Mouse (Mus musculus): Measurements from ENCODE around the gene Lamb3. TPM values are rescaled to one million over a fixed set of nuclear protein-coding genes. Genes with fewer than 3 reads are reported as not detected.
A peak's percentile ranks its signal among the peaks of the same experiment; 100 is the strongest.
"Not testable (repeated sequence)": the region's sequence is repeated elsewhere in the genome, so short reads cannot be mapped to it uniquely, and the experiment has no call there.

Lamb3 gene
- total RNA-seq, 2 experiments from 2014 or later = 2.2 to 2.5 TPM

DNA sequence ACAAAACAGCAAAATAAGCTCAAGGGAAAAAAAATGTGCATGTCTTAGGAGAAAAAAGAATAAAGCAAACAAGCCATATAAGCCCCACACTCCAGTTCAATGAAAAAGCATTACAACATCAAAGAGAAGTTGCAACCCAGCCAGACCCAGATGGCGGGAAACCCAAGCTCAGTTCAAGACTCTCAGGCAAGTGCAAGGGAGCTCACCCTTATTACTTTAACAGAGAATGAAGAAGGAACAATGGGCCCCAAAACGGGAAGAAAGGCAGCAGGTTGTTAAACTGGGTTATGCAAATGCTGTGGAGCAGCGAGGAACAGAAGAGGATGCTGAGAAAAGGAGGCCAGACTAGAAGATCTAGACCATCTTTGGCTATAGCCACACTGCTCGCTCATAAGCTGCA lies 35.4 kb downstream of the Lamb3 start:
- ATAC-seq (ENCODE audit: poor library complexity, severe bottlenecking) = peak; percentile 74

DNA sequence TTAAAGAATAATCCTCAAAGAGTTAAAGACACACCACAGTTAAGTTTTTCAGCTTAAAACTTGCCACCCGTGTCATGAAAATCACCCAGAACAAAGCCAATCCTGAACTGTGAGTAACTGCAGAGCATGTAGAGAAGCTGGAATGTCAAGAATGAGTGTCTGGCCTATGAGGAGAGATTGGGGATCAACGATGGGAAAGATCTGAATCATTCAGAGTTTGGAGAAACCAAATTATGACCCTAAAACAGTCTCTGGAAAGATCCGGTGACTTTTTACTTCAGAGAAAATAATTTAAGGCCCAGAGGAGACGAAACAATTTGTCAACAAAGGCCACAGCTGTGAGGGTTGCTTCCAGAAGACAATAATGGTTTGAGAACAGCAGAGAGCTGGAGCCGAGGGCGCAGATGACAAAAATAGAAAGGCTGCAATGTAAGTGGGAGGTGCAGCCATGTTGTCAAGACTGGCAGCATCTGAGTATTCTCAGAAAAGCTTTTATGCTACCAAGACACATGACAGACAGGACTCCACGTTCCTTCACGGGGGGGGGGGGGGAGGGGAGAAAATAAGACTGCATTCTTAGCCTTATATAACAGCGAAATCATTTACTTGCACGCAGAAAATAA lies 36.2 kb downstream of the Lamb3 start:
- no peak for ATAC-seq (ENCODE audit: poor library complexity, severe bottlenecking)

DNA sequence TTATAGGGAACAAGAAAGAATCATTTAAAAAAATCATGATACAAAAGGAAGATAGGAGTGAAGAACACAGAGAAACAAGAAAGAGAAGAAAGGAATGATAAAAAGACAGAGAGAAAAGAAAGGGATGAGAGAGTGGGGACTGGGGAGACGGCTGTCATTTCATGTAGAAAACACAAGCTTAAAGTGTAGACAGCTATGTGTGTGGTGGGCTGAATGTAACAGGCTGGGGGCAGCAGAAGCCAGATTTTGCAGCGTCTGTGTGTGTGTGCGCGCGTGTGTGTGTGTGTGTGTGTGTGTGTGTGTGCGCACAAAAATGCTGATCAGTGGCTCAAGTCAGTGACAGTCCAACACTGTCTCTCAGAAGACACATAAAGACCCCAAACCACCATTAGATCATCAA lies 36.7 kb downstream of the Lamb3 start:
- ATAC-seq (ENCODE audit: poor library complexity, severe bottlenecking) = no peak

DNA sequence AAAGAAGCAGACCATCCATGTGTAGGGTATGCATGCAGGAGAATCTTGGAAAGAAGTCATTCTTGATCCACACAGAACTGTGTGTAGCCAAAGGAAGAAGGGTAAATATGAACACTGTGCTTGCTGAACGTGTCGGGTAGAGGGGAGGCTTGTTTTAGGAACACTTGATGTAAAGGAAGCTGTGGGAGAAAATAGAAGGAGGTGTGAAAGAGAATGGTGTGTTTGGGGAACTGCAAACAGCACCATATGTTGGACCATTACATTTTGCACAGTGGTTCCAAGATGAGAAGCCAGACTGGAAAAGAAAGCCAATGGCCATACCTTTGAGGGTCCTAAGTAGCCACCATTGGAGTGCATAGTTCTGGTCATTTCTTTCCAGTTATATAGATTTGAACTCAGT lies 42.5 kb downstream of the Lamb3 start:
- ATAC-seq (ENCODE audit: poor library complexity, severe bottlenecking) = no peak

DNA sequence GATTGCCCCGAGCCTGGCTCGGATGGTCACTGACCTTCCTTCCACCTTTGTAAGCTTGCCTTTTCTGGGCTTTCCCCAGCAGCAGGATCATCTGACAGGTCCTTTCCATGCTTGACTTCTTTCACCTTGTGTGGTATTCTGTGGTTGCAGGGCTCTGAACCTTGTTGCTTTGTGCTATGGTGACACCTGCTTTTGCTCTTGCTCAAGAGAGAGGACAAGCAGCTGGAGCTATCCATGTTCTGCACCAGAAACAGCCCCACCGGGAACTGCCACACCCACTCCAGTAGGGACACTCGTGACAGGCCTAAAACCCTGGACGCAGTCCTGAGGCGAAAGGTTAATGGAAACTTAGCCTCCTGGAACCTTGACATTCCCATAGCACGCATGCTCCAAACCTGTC lies 43.9 kb downstream of the Lamb3 start:
- ATAC-seq (ENCODE audit: poor library complexity, severe bottlenecking) = no peak

DNA sequence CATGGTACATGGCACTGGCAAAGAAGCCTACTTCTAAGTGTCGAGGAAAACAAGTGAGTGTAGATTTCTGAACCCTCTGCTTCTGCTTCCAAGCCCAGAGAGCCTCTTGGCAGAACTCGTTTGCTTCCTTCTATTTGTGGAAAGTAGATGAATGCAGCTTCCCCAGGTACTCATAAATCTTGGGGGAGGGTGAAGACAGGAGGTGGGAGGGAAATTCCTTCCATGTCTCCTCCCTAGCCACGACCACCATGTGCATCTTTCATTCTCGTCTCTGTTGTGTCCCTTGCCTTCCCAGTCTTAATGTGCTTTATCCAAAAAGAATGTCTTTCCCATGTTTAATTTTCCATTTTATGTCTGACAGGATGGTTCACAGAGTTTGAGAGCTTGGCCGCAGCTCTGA lies 45.1 kb downstream of the Lamb3 start:
- no peak for ATAC-seq (ENCODE audit: poor library complexity, severe bottlenecking)

DNA sequence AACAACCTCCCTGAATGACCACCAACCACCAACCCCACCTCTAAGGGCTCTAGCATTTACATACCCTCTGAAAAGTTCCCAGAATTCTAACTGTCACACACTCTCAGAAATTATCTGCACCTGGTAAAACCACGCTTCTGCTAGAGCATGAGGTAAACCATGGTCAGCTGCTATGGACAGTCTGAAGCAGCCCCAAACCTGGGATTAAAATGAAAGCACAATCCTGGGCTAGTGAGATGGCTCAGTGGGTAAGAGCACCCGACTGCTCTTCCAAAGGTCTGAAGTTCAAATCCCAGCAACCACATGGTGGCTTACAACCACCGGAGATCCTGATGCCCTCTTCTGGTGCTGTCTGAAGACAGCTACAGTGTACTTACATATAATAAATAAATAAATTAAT lies 46.4 kb downstream of the Lamb3 start:
- ATAC-seq (ENCODE audit: poor library complexity, severe bottlenecking) = not testable (repeated sequence)

DNA sequence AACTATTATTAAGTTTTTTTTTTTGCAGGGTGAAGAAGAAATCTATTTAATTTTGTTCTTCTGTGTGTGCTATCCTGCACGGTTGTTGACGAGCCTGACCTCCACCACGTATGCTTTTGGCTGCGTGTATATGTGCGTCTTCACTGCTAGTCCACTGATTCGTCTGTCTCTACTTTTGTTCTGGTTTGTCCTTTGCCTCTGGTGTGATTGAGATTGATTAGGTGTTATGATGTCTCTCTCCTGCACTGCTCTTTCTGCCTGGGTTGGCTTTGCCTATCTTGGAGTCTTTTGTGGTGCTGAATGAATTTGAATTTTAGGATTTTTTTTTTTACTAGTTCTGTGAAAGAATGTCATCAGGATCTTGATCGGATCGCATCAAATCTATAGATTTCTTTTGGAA lies 47.5 kb downstream of the Lamb3 start:
- ATAC-seq (ENCODE audit: poor library complexity, severe bottlenecking) = no peak

DNA sequence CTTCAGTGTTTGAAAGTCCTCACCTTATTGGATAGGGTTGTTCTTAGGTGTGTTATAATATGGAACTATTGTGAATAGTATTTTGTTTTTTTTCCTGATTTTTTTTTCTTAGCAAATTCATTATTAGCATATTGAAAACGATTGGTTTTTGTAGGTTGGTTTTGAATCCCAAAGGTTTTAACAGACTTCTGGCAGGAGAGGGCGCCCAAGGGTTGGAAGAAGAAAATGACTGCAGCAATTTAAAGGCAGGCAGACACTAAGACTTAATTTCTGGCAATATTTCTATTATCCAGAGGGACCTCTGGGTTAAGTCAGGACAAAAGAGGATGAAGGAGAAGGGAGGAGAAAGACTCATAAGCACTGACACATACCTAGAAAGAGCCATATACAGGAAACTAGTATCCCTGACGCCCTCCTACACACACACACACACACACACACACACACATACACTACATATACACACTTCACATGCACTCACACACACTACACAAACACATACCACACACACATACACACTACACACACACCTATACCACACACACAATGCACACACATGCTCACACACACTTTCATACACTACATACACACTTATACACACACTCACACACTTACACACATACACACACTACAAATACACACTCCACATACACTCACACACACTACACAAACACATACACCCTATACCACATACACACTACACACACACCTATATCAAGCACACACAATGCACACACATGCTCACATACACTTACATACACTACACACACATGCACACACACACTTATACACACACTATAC lies 48.2 kb downstream of the Lamb3 start:
- ATAC-seq (ENCODE audit: poor library complexity, severe bottlenecking) = peak; percentile 90

DNA sequence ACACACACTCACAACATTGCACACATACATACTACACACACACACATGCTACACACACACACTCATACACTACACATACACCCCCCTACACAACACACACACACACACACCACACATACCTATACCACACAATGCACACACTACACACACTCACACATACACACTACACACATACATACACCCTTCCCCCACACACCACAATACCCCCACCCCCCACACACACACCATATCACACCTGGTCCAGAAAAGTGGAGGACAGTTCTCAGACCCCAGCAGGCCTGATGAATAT lies 48.7 kb downstream of the Lamb3 start:
- ATAC-seq (ENCODE audit: poor library complexity, severe bottlenecking) = no peak

DNA sequence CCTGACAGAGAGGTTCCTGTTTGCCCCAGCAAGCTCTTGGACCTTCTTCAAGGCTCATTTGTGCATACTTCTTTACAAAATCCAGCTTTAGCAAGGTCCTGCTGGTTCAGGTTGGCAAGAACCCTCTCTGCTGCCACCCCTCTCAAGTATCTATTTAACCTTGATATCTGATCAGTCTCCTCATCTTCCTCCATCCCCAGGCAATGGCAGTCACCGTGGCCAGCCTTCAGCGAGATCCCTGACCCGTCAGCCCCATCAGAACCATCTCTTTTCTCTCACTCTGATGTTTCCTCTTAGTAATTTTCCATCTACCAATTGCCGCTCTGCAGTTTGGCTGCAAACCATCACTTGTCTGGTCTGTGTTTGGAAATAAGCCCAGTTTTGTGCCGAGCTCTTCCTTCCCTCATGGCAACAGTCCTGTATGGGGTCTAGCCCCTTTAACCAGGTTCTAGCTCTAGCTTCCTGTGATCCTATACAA lies 49.2 kb downstream of the Lamb3 start:
- no peak for ATAC-seq (ENCODE audit: poor library complexity, severe bottlenecking)

DNA sequence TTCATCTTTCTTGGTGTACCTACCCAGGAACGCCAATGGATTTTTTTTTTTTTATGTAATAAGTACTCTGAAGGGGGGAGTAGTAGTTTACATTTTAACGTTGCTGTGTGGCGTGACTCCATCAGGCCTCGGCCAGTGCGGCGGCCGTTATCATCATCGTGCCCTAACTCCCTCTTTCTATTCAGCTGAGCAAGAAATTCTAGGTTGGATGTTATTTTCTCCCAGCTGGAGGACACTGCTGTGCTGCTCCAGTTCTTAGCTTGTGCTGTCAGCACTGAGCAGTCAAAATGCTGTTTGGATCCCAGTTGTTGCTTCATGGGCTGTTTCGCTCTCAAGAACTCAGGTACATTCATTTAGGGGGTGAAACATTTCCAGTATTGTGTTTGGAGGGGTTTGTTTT lies 52.1 kb downstream of the Lamb3 start:
- ATAC-seq (ENCODE audit: poor library complexity, severe bottlenecking) = no peak

DNA sequence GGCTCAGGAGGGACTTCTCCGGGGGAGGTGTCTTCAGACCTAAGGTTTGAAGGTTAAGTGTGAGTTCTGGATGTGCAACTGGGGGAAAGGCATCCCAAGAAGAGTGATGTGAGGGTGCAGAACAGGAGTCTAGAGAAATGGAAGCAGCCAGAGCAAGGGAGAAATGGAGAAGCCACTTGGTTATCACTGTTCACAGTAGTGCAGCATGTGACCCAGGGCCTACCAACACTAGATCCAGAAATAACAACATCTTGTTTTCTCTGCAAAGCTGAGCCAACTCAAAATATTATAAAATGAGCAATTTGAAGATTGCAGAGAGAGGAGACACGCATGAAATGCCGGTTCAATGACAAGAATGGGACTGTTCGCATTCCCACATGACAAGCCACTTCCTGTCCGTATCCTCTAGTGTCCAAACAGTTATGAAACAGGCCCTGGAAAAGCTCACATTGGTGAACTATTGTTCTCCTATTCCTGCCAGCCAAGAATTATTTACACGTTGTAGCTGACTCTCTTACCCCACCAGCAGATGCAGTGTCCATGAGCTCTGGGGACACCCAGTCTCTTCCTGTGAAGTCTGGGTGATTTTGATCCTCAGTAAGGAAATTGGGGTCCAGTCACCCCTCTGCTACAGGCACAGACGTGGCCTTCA lies 54.5 kb downstream of the Lamb3 start:
- ATAC-seq (ENCODE audit: poor library complexity, severe bottlenecking) = no peak

DNA sequence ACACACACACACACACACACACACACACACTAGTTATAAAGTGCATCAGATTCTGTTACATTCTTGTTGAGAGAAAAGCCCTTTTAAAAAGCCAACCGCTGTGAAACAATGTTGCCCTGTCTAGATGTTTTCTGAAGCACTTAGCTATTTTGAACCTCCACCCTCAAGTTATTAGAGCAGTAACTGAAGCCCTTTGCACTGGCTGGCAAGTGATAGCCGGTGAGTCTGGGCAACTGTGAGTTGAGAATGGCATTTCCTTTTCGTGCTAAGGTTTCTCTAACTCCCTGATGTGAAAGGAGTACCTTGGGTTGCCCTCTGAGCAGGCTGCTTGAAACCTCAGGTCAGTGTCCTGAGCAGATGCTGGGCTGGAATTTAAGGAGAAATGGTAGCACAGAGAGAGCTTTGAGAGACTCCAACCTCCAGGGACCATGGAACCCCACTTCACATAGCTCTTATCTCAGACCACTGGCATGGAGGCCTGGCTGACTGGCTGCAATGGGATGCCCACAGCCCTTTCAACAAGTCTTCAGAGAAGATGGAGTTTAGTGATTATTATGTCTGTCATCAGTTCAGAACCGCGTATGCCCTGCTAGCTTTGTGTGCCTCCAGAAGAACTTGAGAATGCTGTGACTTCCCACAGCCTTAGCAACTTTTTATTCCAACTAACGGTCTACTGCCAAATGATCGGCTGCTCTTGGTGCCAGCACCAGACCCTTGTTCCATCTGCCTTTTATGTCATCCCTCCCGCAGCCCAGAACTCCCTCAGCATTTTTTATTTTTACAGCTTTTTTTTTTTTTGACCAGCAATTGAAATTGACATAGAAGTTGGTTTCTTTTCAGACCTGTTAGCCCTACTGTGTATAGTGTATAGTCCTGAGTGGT lies 55.8 kb downstream of the Lamb3 start:
- 0 out of 2 replicates have a peak, but pooled peaks have one; percentile 9 for ATAC-seq (ENCODE audit: poor library complexity, severe bottlenecking)

DNA sequence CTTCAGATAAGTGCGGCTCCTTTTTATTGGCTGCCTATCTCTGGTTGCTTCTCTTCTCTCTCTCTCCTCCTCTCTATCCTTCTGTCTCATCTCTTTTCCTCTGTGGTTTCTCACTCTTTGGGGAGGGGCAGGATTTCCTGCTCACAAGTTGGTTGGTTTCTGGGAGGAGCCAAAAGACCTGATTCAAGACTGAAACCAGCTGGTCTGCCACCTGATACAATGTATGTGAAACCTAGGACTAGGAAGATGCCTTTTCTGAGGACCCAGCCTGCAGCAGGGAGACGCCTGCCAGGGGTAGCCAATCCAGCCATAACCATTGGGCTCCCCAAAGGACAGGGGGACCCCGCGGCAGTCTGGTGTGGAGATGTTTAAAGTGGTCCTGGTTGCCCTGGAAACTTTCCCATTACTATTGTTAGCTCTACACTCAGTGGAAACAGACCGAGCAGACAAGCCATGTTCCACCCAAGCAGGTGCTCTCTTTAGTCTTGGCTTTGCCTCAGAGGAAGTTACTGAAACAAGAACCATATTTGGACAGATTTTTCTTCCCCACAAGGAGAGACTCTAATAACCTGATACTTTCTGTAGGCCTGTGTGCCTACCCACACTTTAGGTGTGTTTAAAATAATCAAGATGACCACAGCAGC lies 56.6 kb downstream of the Lamb3 start, which contains the start of gene Hsd11b1:
Gene Hsd11b1 (minus strand): TSS at position 121 of the 644 bp plus-strand sequence.
- peak; percentile 80 for ATAC-seq (ENCODE audit: poor library complexity, severe bottlenecking)

DNA sequence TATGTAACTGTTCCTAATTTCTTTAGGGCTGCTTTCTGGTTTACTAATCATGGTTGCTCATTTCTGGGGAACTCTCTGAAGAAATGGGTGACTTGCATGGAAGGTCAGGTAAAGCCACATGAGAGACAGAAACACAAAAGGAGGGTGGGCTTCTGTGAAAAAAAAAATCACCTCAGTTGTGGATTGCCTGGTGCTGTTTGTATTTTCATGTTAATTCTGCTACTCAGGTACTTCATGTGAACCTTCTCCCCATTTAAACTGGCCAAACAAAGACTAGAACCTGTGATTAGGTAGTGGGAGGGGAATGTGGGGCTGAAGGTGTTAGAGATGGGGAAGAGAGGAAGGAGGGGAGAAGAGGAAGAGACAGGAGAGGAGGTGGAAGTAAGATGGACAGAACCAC lies 58.2 kb downstream of the Lamb3 start:
- no peak for ATAC-seq (ENCODE audit: poor library complexity, severe bottlenecking)

DNA sequence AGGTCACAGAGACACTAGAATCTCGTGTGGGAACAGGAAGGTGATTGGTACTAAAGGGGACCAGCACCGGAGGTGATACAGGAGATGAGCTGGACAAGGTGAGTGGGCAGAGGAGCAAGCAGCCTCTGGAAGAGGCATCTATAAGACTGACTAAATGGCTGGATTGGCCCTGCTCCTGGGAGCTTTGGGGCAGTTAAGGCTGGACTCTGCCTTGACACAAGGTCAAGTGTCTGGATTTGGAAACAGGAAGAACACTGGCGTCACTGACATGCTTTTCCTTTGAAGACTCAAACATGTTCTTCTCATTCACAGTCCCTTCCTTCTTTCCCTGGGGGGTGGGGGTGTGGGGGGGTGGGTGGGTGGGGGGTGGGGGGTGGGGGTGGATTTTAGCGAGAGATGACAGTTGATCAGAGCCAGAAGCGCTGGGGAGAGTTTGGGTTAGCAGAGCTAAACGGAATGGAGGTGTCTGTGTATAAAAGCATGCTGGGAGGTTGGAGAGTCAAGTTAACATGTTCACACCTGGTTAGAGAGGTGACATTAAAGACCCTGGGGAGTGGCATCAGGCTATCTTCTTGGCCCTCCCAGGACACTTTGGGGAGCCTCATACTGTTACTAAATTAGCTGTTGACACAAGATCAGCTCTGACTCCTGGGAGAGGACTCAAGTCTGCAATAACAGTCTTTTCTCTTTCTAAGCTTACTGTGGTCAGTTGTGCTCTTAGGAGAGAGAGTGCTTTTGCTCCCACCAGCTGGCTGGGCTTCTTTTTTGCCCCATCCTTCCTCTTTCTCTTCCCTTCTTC lies 63.7 kb downstream of the Lamb3 start:
- ATAC-seq (ENCODE audit: poor library complexity, severe bottlenecking) = no peak

DNA sequence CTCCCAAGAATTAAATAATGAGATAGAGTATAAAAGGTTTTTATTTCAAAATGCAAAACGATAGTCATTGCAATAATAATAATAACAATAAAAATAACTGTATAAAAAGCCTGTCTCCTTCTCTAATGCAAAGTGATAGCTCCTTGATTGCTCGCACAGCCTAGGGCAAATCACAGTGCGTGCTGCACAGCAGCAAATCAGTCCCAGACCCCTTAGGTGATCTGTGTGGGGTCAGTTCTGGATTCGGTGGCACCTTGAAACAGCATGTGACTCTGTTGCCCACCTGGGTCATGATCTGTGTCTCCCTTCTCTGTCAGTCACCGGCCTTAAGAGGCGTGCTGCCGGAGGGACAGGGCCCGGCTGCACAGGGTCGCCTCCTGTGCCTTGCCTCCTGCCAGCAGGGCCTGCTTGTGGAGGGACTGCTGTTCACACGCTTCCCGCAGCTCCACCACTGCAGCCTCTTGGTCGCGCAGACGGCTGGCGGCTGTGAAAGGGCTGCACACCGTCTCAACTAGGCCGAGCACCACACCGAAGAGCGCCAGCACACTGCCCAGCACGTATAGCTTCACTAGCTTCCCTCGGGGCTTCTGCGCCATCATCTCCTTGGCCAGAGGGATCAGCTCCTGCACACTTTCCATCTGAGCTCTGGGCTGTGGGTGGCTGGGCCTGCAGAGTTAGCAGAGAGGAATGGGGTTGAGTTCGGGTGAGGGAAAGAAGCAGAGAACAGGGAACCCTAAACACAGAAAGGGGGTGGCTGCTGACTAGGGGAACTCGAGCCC lies 64.8 kb downstream of the Lamb3 start:
- ATAC-seq (ENCODE audit: poor library complexity, severe bottlenecking) = peak; percentile 2; the same call in 1 of the 2 replicates
